Mouse (Mus musculus): Measurements from ENCODE around the gene Adam21. TPM values are rescaled to one million over a fixed set of nuclear protein-coding genes. Genes with fewer than 3 reads are reported as not detected.
A peak's percentile ranks its signal among the peaks of the same experiment; 100 is the strongest.
"Not testable (repeated sequence)": the region's sequence is repeated elsewhere in the genome, so short reads cannot be mapped to it uniquely, and the experiment has no call there.

Gene Adam21
- total and polyA plus RNA-seq, 2 experiments from 2014 or later: 0.51 to 0.73 TPM

GRCm38 (mm10) chr12:81532316-81533028, 35.8 kb downstream of the Adam21 start, which contains the start of the genes Gm20498 and Synj2bp:
Gm20498 (minus strand) TSS chr12:81532905.
Synj2bp (minus strand) TSS chr12:81532911.
- Histone ChIP-seq H3K36me3 (ENCODE audit: insufficient read depth, low read length) (no peaks in the 10 kb centered on the region), H3K9ac (replicated peaks; ENCODE audit: low read length) (peak within 1 kb of the TSS; percentile 78), H3K27me3 (ENCODE audit: insufficient read depth, low read length) (no peaks in the 10 kb centered on the region), H3K27ac (peak within 1 kb of the TSS; percentile 87), H3K9me3 (ENCODE audit: low read length) (no peaks in the 10 kb centered on the region), H3K4me2 (ENCODE audit: low read depth, low read length) (peak within 1 kb of the TSS; percentile 62), H3K4me1 (ENCODE audit: insufficient read depth, low read length) (0 out of 2 replicates have a peak, but pooled peaks cover 8% of the 10 kb centered on the region), H3K4me3 (ENCODE audit: low read length) (peak within 1 kb of the TSS; percentile 86)
- under 1% methylated on average over 46 of the region's 46 CpGs for WGBS
- DNase-seq (ENCODE audit: low spot score) (peak; percentile 91), ATAC-seq (peak; percentile 96)
- TF ChIP-seq CTCF (IDR thresholded peaks at IDR 0.05; ENCODE audit: low read depth): no peak

DNA sequence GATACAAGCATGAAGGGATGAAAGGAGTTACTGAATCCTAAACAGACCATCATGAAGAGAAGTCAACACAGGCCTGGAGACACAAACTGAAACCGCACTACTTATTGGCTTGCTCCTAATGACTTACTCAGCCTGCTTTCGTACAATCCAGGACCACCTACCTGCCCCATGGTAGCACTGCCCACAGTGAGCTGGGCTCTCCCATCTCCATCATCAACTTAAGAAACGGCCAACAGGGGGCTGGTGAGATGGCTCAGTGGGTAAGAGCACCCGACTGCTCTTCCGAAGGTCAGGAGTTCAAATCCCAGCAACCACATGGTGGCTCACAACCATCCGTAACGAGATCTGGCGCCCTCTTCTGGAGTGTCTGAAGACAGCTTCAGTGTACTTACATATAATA, 37.7 kb downstream of the Adam21 start:
- not testable (repeated sequence) for H3K9ac ChIP-seq (replicated peaks; ENCODE audit: low read length); H3K27ac ChIP-seq; H3K36me3 ChIP-seq (ENCODE audit: insufficient read depth, low read length); H3K4me1 ChIP-seq (ENCODE audit: insufficient read depth, low read length); ATAC-seq; DNase-seq (ENCODE audit: low spot score); H3K27me3 ChIP-seq (ENCODE audit: insufficient read depth, low read length); H3K4me3 ChIP-seq (ENCODE audit: low read length); H3K4me2 ChIP-seq (ENCODE audit: low read depth, low read length); H3K9me3 ChIP-seq (ENCODE audit: low read length)
- peak; percentile 10; the same call in 1 of the 2 replicates for TF ChIP-seq CTCF (IDR thresholded peaks at IDR 0.05; ENCODE audit: low read depth)
- WGBS: 85% methylated on average over 5 of the region's 8 CpGs

Other genes starting within 250 kb of the Adam21 start
- 51.2 and 52.0 TPM in 2 replicates for gene Slc8a3, start 235.3 kb downstream of the Adam21 start, total RNA-seq (2014; rRNA removed)
- gene Slc8a3, start 235.3 kb downstream of the Adam21 start, polyA plus RNA-seq (2015; fragmentation: Nextera tagmentation; extraction: Ambion mirVana): 9.9 and 11.0 TPM in 2 replicates
- gene Gm4787, start 189.0 kb downstream of the Adam21 start, total RNA-seq (2014; rRNA removed): 0.68 and 3.5 TPM in 2 replicates
- gene Gm4787, start 189.0 kb downstream of the Adam21 start, polyA plus RNA-seq (2015; fragmentation: Nextera tagmentation; extraction: Ambion mirVana): 0.09 and 0.11 TPM in 2 replicates
- gene Adam4, start 146.5 kb downstream of the Adam21 start, total RNA-seq (2014; rRNA removed): 1.5 TPM in 2 replicates
- 0.11 TPM in 2 replicates for gene Adam4, start 146.5 kb downstream of the Adam21 start, polyA plus RNA-seq (2015; fragmentation: Nextera tagmentation; extraction: Ambion mirVana)
- gene Cox16, start 83.3 kb downstream of the Adam21 start, total RNA-seq (2014; rRNA removed): 56.8 and 77.4 TPM in 2 replicates
- gene Cox16, start 83.3 kb downstream of the Adam21 start, polyA plus RNA-seq (2015; fragmentation: Nextera tagmentation; extraction: Ambion mirVana): 131 and 140 TPM in 2 replicates
- gene Gm20498, start 35.6 kb downstream of the Adam21 start, total RNA-seq (2014; rRNA removed): 23.0 and 45.1 TPM in 2 replicates
- gene Gm20498, start 35.6 kb downstream of the Adam21 start, polyA plus RNA-seq (2015; fragmentation: Nextera tagmentation; extraction: Ambion mirVana): 43.6 and 49.4 TPM in 2 replicates
- gene Synj2bp, start 35.6 kb downstream of the Adam21 start, total RNA-seq (2014; rRNA removed): 13.4 and 17.5 TPM in 2 replicates
- 19.8 and 24.8 TPM in 2 replicates for gene Synj2bp, start 35.6 kb downstream of the Adam21 start, polyA plus RNA-seq (2015; fragmentation: Nextera tagmentation; extraction: Ambion mirVana)
- gene Med6, start 26.5 kb upstream of the Adam21 start, total RNA-seq (2014; rRNA removed): 12.3 and 25.6 TPM in 2 replicates
- gene Med6, start 26.5 kb upstream of the Adam21 start, polyA plus RNA-seq (2015; fragmentation: Nextera tagmentation; extraction: Ambion mirVana): 31.5 and 35.5 TPM in 2 replicates
- gene Ttc9, start 62.8 kb upstream of the Adam21 start, total RNA-seq (2014; rRNA removed): 60.2 and 60.4 TPM in 2 replicates
- gene Ttc9, start 62.8 kb upstream of the Adam21 start, polyA plus RNA-seq (2015; fragmentation: Nextera tagmentation; extraction: Ambion mirVana): 17.3 and 19.0 TPM in 2 replicates
- 60.1 and 61.9 TPM in 2 replicates for gene Map3k9, start 212.7 kb upstream of the Adam21 start, total RNA-seq (2014; rRNA removed)
- 8.1 and 8.4 TPM in 2 replicates for gene Map3k9, start 212.7 kb upstream of the Adam21 start, polyA plus RNA-seq (2015; fragmentation: Nextera tagmentation; extraction: Ambion mirVana)